8 mouse cellular contexts compared by ENCODE assay signal in genomic region chr7:19560491-19561260, GRCm38 (mm10). TPM values are rescaled to one million over a fixed set of nuclear protein-coding genes. Genes with fewer than 3 reads are reported as not detected.
DNase-seq lines count a peak whose midpoint lies in the region; ATAC-seq and TF ChIP-seq lines count a peak whose summit lies in the region.

No protein-coding gene starts in this region.

- peak overlapping the region; percentile 95 for H3K9ac ChIP-seq in lung, embryonic 14.5 days
- H3K9ac ChIP-seq in embryonic facial prominence, embryonic 13.5 days: peak overlapping the region; percentile 99
- peak overlapping the region; percentile 98 for H3K9ac ChIP-seq in hindbrain, embryonic 16.5 days (ENCODE audit: low read depth, low read length)
- H3K9ac ChIP-seq in lung, embryonic 16.5 days (ENCODE audit: low read length): peak overlapping the region; percentile 95

- H3K9me3 ChIP-seq in lung, embryonic 14.5 days (ENCODE audit: low read depth, low read length): no peaks in the 10 kb centered on the region; the same call in 1 of the 2 replicates
- 0 out of 2 replicates have a peak, but pooled peaks cover 3% of the 10 kb centered on the region for H3K9me3 ChIP-seq in embryonic facial prominence, embryonic 13.5 days
- peaks cover 4% of the 10 kb centered on the region; the same call in 1 of the 2 replicates for H3K9me3 ChIP-seq in hindbrain, embryonic 16.5 days (ENCODE audit: control insufficient read depth, low read length)
- H3K9me3 ChIP-seq in lung, embryonic 16.5 days (ENCODE audit: control insufficient read depth, low read length): no peaks in the 10 kb centered on the region; the same call in 1 of the 2 replicates

- no peak for TF ChIP-seq CTCF in lung, embryonic 14.5 days (IDR thresholded peaks at IDR 0.05; ENCODE audit: low read depth)

- H3K27me3 ChIP-seq in lung, embryonic 14.5 days (ENCODE audit: insufficient read depth, low read length): no peaks in the 10 kb centered on the region
- no peaks in the 10 kb centered on the region for H3K27me3 ChIP-seq in embryonic facial prominence, embryonic 13.5 days
- H3K27me3 ChIP-seq in hindbrain, embryonic 16.5 days (replicated peaks; ENCODE audit: control insufficient read depth, insufficient read depth, low read length): no peaks in the 10 kb centered on the region
- no peaks in the 10 kb centered on the region for H3K27me3 ChIP-seq in lung, embryonic 16.5 days (ENCODE audit: control insufficient read depth, insufficient read depth, low read depth, low read length)

- DNase-seq in lung, embryonic 14.5 days: no peak
- DNase-seq in lung, postnatal 36 days: no peak
- no peak for DNase-seq in T-cell, adult 2 months (ENCODE audit: low spot score)
- DNase-seq in left cerebral cortex, adult 11 months (ENCODE audit: low spot score): no peak
- no peak for DNase-seq in thymus, postnatal 0 days (ENCODE audit: low spot score)

- ATAC-seq in lung, embryonic 14.5 days (ENCODE audit: insufficient read depth): no peak
- no peak for ATAC-seq in embryonic facial prominence, embryonic 13.5 days (ENCODE audit: insufficient number of reproducible peaks, insufficient read depth, low FRiP score, low TSS enrichment, low read depth)
- ATAC-seq in hindbrain, embryonic 16.5 days: no peak
- ATAC-seq in lung, embryonic 16.5 days (ENCODE audit: low read depth): no peak

- 16% methylated on average over 11 of the region's 11 CpGs for WGBS in lung, embryonic 14.5 days
- 24% methylated on average over 11 of the region's 11 CpGs for WGBS in embryonic facial prominence, embryonic 13.5 days
- 24% methylated on average over 11 of the region's 11 CpGs for WGBS in hindbrain, embryonic 16.5 days
- 15% methylated on average over 11 of the region's 11 CpGs for WGBS in lung, embryonic 16.5 days

- H3K4me1 ChIP-seq in lung, embryonic 14.5 days (ENCODE audit: insufficient read depth): peaks cover 5% of the 10 kb centered on the region; the same call in 1 of the 2 replicates
- H3K4me1 ChIP-seq in embryonic facial prominence, embryonic 13.5 days: peaks cover 47% of the 10 kb centered on the region
- peaks cover 48% of the 10 kb centered on the region for H3K4me1 ChIP-seq in hindbrain, embryonic 16.5 days (ENCODE audit: control insufficient read depth, insufficient read depth, low read depth, low read length)
- peaks cover 36% of the 10 kb centered on the region for H3K4me1 ChIP-seq in lung, embryonic 16.5 days (replicated peaks; ENCODE audit: control insufficient read depth, insufficient read depth, low read length)

- H3K4me2 ChIP-seq in lung, embryonic 14.5 days: peak overlapping the region; percentile 99
- peak overlapping the region; percentile 92 for H3K4me2 ChIP-seq in embryonic facial prominence, embryonic 13.5 days
- peak overlapping the region; percentile 73 for H3K4me2 ChIP-seq in hindbrain, embryonic 16.5 days (ENCODE audit: low read length)
- peak overlapping the region; percentile 72 for H3K4me2 ChIP-seq in lung, embryonic 16.5 days (ENCODE audit: low read depth, low read length)

- H3K4me3 ChIP-seq in lung, embryonic 14.5 days (ENCODE audit: low read depth, low read length): peak overlapping the region; percentile 88
- H3K4me3 ChIP-seq in embryonic facial prominence, embryonic 13.5 days: peak overlapping the region; percentile 100
- H3K4me3 ChIP-seq in hindbrain, embryonic 16.5 days (ENCODE audit: low read length): peak overlapping the region; percentile 89
- peak overlapping the region; percentile 96 for H3K4me3 ChIP-seq in lung, embryonic 16.5 days (ENCODE audit: low read length)

- peak overlapping the region; percentile 92; the same call in 1 of the 2 replicates for H3K27ac ChIP-seq in lung, embryonic 14.5 days (ENCODE audit: low read depth)
- H3K27ac ChIP-seq in embryonic facial prominence, embryonic 13.5 days: no peak overlapping the region
- peak overlapping the region; percentile 94 for H3K27ac ChIP-seq in hindbrain, embryonic 16.5 days (ENCODE audit: low read depth, low read length)
- no peak overlapping the region; the same call in 1 of the 2 replicates for H3K27ac ChIP-seq in lung, embryonic 16.5 days (ENCODE audit: low read length)

- H3K36me3 ChIP-seq in lung, embryonic 14.5 days (ENCODE audit: insufficient read depth): peaks cover 25% of the 10 kb centered on the region
- peaks cover 27% of the 10 kb centered on the region for H3K36me3 ChIP-seq in embryonic facial prominence, embryonic 13.5 days
- H3K36me3 ChIP-seq in hindbrain, embryonic 16.5 days (ENCODE audit: control insufficient read depth, insufficient read depth, low read length): peaks cover 15% of the 10 kb centered on the region
- H3K36me3 ChIP-seq in lung, embryonic 16.5 days (ENCODE audit: control insufficient read depth, insufficient read depth, low read length): peaks cover 13% of the 10 kb centered on the region

RNA-seq across cellular contexts. Expression of gene Ppp1r37, which starts 2.2 kb away (rescaled TPM):
- polyA plus RNA-seq in lung, embryonic 14.5 days (2014; fragmentation: Nextera tagmentation; extraction: Ambion mirVana): 4.7 and 6.2 TPM in 2 replicates
- 26.0 and 30.3 TPM in 2 replicates for polyA plus RNA-seq in embryonic facial prominence, embryonic 13.5 days (2015; fragmentation: Nextera tagmentation; extraction: Ambion mirVana)
- 37.7 and 38.3 TPM in 2 replicates for polyA plus RNA-seq in hindbrain, embryonic 16.5 days (2015; fragmentation: Nextera tagmentation; extraction: Ambion mirVana)
- 18.3 and 21.4 TPM in 2 replicates for polyA plus RNA-seq in lung, embryonic 16.5 days (2015; fragmentation: Nextera tagmentation; extraction: Ambion mirVana)
- polyA plus RNA-seq in thymus, postnatal 0 days (2015; fragmentation: Nextera tagmentation; extraction: Ambion mirVana): 11.7 and 15.6 TPM in 2 replicates

RNA-seq across cellular contexts. Expression of gene Zfp296, which starts 16.4 kb away (rescaled TPM):
- 0.27 and 0.38 TPM in 2 replicates for polyA plus RNA-seq in lung, embryonic 14.5 days (2014; fragmentation: Nextera tagmentation; extraction: Ambion mirVana)
- 0.67 and 0.83 TPM in 2 replicates for polyA plus RNA-seq in embryonic facial prominence, embryonic 13.5 days (2015; fragmentation: Nextera tagmentation; extraction: Ambion mirVana)
- polyA plus RNA-seq in hindbrain, embryonic 16.5 days (2015; fragmentation: Nextera tagmentation; extraction: Ambion mirVana): 0.20 and 0.46 TPM in 2 replicates
- polyA plus RNA-seq in lung, embryonic 16.5 days (2015; fragmentation: Nextera tagmentation; extraction: Ambion mirVana): 0.40 and 0.57 TPM in 2 replicates
- 1.5 and 2.0 TPM in 2 replicates for polyA plus RNA-seq in thymus, postnatal 0 days (2015; fragmentation: Nextera tagmentation; extraction: Ambion mirVana)

RNA-seq across cellular contexts. Expression of gene Gemin7, which starts 16.7 kb away (rescaled TPM):
- polyA plus RNA-seq in lung, embryonic 14.5 days (2014; fragmentation: Nextera tagmentation; extraction: Ambion mirVana): 180 and 183 TPM in 2 replicates
- polyA plus RNA-seq in embryonic facial prominence, embryonic 13.5 days (2015; fragmentation: Nextera tagmentation; extraction: Ambion mirVana): 169 and 174 TPM in 2 replicates
- polyA plus RNA-seq in hindbrain, embryonic 16.5 days (2015; fragmentation: Nextera tagmentation; extraction: Ambion mirVana): 147 and 162 TPM in 2 replicates
- polyA plus RNA-seq in lung, embryonic 16.5 days (2015; fragmentation: Nextera tagmentation; extraction: Ambion mirVana): 156 and 170 TPM in 2 replicates
- polyA plus RNA-seq in thymus, postnatal 0 days (2015; fragmentation: Nextera tagmentation; extraction: Ambion mirVana): 133 and 134 TPM in 2 replicates

RNA-seq across cellular contexts. Expression of gene Nkpd1, which starts 43.0 kb away (rescaled TPM):
- polyA plus RNA-seq in lung, embryonic 14.5 days (2014; fragmentation: Nextera tagmentation; extraction: Ambion mirVana): 0.11 TPM in 2 replicates
- polyA plus RNA-seq in embryonic facial prominence, embryonic 13.5 days (2015; fragmentation: Nextera tagmentation; extraction: Ambion mirVana): 0.08 and 0.15 TPM in 2 replicates
- polyA plus RNA-seq in hindbrain, embryonic 16.5 days (2015; fragmentation: Nextera tagmentation; extraction: Ambion mirVana): 0.99 and 2.3 TPM in 2 replicates
- polyA plus RNA-seq in lung, embryonic 16.5 days (2015; fragmentation: Nextera tagmentation; extraction: Ambion mirVana): 0.16 TPM in 1 of 2 replicates, not detected in the other
- polyA plus RNA-seq in thymus, postnatal 0 days (2015; fragmentation: Nextera tagmentation; extraction: Ambion mirVana): 0.24 and 0.42 TPM in 2 replicates

RNA-seq across cellular contexts. Expression of gene Clasrp, which starts 43.6 kb away (rescaled TPM):
- polyA plus RNA-seq in lung, embryonic 14.5 days (2014; fragmentation: Nextera tagmentation; extraction: Ambion mirVana): 46.9 and 51.5 TPM in 2 replicates
- 61.2 and 73.9 TPM in 2 replicates for polyA plus RNA-seq in embryonic facial prominence, embryonic 13.5 days (2015; fragmentation: Nextera tagmentation; extraction: Ambion mirVana)
- polyA plus RNA-seq in hindbrain, embryonic 16.5 days (2015; fragmentation: Nextera tagmentation; extraction: Ambion mirVana): 54.1 and 54.4 TPM in 2 replicates
- 41.4 and 43.5 TPM in 2 replicates for polyA plus RNA-seq in lung, embryonic 16.5 days (2015; fragmentation: Nextera tagmentation; extraction: Ambion mirVana)
- polyA plus RNA-seq in thymus, postnatal 0 days (2015; fragmentation: Nextera tagmentation; extraction: Ambion mirVana): 35.2 and 41.3 TPM in 2 replicates

Comparison
In these comparisons a context has a peak if more than half of its experiments do, and no peak if none do; other contexts are left out.
1. H3K27ac ChIP-seq: peak in lung, embryonic 14.5 days (single experiment) and hindbrain, embryonic 16.5 days (single experiment); none in embryonic facial prominence, embryonic 13.5 days (single experiment) and lung, embryonic 16.5 days (single experiment).
2. Peak in every context shown above with its lines, with median percentiles within 50 percentile points of each other: H3K4me2 ChIP-seq, H3K4me3 ChIP-seq and H3K9ac ChIP-seq.